ENCODE assay signal across 19 mouse cellular contexts in the genomic region with DNA sequence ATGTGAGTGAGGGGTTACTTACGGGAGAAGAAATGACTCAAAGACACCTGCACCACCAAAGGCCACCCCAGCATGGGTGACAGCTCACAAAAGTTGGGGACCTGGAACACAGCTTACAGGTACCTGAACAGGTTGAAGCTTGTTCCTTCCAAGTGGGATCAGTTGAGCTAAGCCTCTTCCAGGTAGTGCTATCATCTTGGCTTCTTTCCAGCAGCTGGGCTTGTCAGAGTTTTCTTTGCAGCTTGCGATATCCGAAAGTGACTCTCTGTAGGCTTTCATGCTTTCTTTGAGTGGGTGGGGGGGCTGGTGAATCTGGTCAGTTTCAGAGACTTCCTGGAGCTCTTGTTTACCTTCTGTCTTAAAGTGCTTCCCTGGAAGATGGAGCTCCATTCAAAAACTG.
A peak's percentile ranks its signal among the peaks of the same experiment; 100 is the strongest.
DNase-seq lines count a peak whose midpoint lies in the region; ATAC-seq and TF ChIP-seq lines count a peak whose summit lies in the region.
"Had no signal": no experiment of that assay in that cellular context is flagged by ENCODE, and none has a peak within 500 bp of the region (broad histone marks: within the 10 kb centered on the region; RNA-seq: fewer than 3 reads in every experiment).

No protein-coding gene starts in this region.

- ATAC-seq in erythroid progenitor cell, adult 5-6 weeks (replicated peaks; ENCODE audit: low FRiP score, poor library complexity, severe bottlenecking), result 0 out of 2 replicates have a peak, but pooled peaks have one; percentile 24
- no peak for ATAC-seq in liver, postnatal 0 days
- ATAC-seq in midbrain, embryonic 13.5 days, result no peak
- ATAC-seq: forebrain, embryonic 15.5 days had no signal

- peak; percentile 46 for DNase-seq in liver, adult 2 months (ENCODE audit: extremely low read depth, low read depth, low spot score)
- DNase-seq in liver (no peak), MEL (ENCODE audit: low read depth, low spot score) (peak; percentile 54)
- peak; percentile 44 for DNase-seq in liver, postnatal 0 days
- no peak for DNase-seq in adrenal gland, postnatal 36 days
- DNase-seq: cerebellum, adult 9-10 months; kidney, adult 9 months; kidney, postnatal 36 days; lung, postnatal 14 days; retina, postnatal 1 day; right cerebral cortex, postnatal 4 days; thymus, adult 18-20 months; thymus, postnatal 4 days had no signal

- H3K4me2 ChIP-seq in liver, postnatal 0 days (ENCODE audit: low read depth, low read length), result peak overlapping the region; percentile 61
- no peak overlapping the region for H3K4me2 ChIP-seq in midbrain, embryonic 13.5 days (replicated peaks)
- H3K4me2 ChIP-seq: embryonic facial prominence, embryonic 12.5 days; forebrain, embryonic 15.5 days; midbrain, embryonic 11.5 days had no signal

- H3K9me3 ChIP-seq in MEL (replicated peaks; ENCODE audit: insufficient read depth, low read length), result no peaks in the 10 kb centered on the region
- no peaks in the 10 kb centered on the region for H3K9me3 ChIP-seq in liver, postnatal 0 days (ENCODE audit: low read length)
- H3K9me3 ChIP-seq in midbrain, embryonic 13.5 days, result no peaks in the 10 kb centered on the region
- H3K9me3 ChIP-seq: embryonic facial prominence, embryonic 12.5 days; forebrain, embryonic 15.5 days had no signal

- H3K36me3 ChIP-seq in liver, adult 2 months (ENCODE audit: control insufficient read depth, insufficient read depth, low read length), result no peaks in the 10 kb centered on the region
- peaks cover 0 to 22% of the 10 kb centered on the region in 2 experiments; a peak in 2 of 4 replicates for H3K36me3 ChIP-seq in MEL (ENCODE audit: control insufficient read depth in 1 of 2, insufficient read depth in 2 of 2, low read length in 2 of 2)
- no peaks in the 10 kb centered on the region for H3K36me3 ChIP-seq in liver, postnatal 0 days (replicated peaks; ENCODE audit: insufficient read depth, low read length)
- no peaks in the 10 kb centered on the region for H3K36me3 ChIP-seq in midbrain, embryonic 13.5 days
- H3K36me3 ChIP-seq: embryonic facial prominence, embryonic 12.5 days; forebrain, embryonic 15.5 days had no signal

- no peaks in the 10 kb centered on the region for H3K27me3 ChIP-seq in liver, adult 2 months (ENCODE audit: control insufficient read depth, insufficient read depth, low read length)
- H3K27me3 ChIP-seq in MEL (ENCODE audit: control insufficient read depth in 1 of 2, insufficient read depth in 2 of 2, low read length in 2 of 2), result no peaks in the 10 kb centered on the region
- no peaks in the 10 kb centered on the region for H3K27me3 ChIP-seq in liver, postnatal 0 days (ENCODE audit: insufficient read depth, low read length)
- no peaks in the 10 kb centered on the region for H3K27me3 ChIP-seq in midbrain, embryonic 13.5 days
- H3K27me3 ChIP-seq: CH12.LX; embryonic facial prominence, embryonic 12.5 days; forebrain, embryonic 15.5 days had no signal

- TF ChIP-seq EP300 in MEL (IDR thresholded peaks at IDR 0.05; ENCODE audit: low read depth in 1 of 2, low read length in 2 of 2), result no peak
- TF ChIP-seq EP300 in liver, postnatal 0 days (IDR thresholded peaks at IDR 0.05; ENCODE audit: low read depth), result peak; percentile 63; the same call in 1 of the 2 replicates

- H3K27ac ChIP-seq in liver, adult 2 months (replicated peaks; ENCODE audit: insufficient read depth, low read depth, low read length), result peak overlapping the region; percentile 37; the same call in 1 of the 2 replicates
- no peak overlapping the region for H3K27ac ChIP-seq in MEL (ENCODE audit: control insufficient read depth, low read depth, low read length)
- peak overlapping the region; percentile 82 for H3K27ac ChIP-seq in liver, postnatal 0 days (ENCODE audit: low read depth)
- no peak overlapping the region for H3K27ac ChIP-seq in midbrain, embryonic 13.5 days
- H3K27ac ChIP-seq: embryonic facial prominence, embryonic 12.5 days; forebrain, embryonic 15.5 days had no signal

- no peaks in the 10 kb centered on the region for H3K79me2 ChIP-seq in liver, adult 2 months (ENCODE audit: control insufficient read depth, insufficient read depth, low read length)
- H3K79me2 ChIP-seq in MEL (ENCODE audit: control insufficient read depth, insufficient read depth, low read length, poor library complexity), result no peaks in the 10 kb centered on the region

- no peak for TF ChIP-seq POLR2A in liver, adult 2 months (IDR thresholded peaks at IDR 0.05; ENCODE audit: extremely low read depth, insufficient read depth, low read length)
- TF ChIP-seq POLR2A in MEL (IDR thresholded peaks at IDR 0.05; ENCODE audit: control insufficient read depth in 1 of 2, insufficient read depth in 1 of 2, low read depth in 1 of 2, low read length in 2 of 2, poor library complexity in 1 of 2), result no peak

- H3K4me1 ChIP-seq in liver, adult 2 months (ENCODE audit: control insufficient read depth, insufficient read depth, low read length), result peaks cover 32% of the 10 kb centered on the region
- H3K4me1 ChIP-seq in MEL (ENCODE audit: control insufficient read depth in 1 of 2, insufficient read depth in 2 of 2, low read length in 2 of 2), result peaks cover 16 to 44% of the 10 kb centered on the region in 2 experiments
- peaks cover 69% of the 10 kb centered on the region for H3K4me1 ChIP-seq in liver, postnatal 0 days (ENCODE audit: insufficient read depth)
- H3K4me1 ChIP-seq in midbrain, embryonic 13.5 days (replicated peaks), result peaks cover 10% of the 10 kb centered on the region; the same call in 1 of the 2 replicates
- H3K4me1 ChIP-seq: forebrain, embryonic 15.5 days had no signal

- H3K4me3 ChIP-seq in liver, adult 2 months (ENCODE audit: insufficient read depth, low read depth, low read length), result no peak overlapping the region
- H3K4me3 ChIP-seq in MEL (ENCODE audit: control insufficient read depth in 1 of 2, insufficient read depth in 1 of 2, low read depth in 2 of 2, low read length in 2 of 2), result no peak overlapping the region
- peak overlapping the region; percentile 31 for H3K4me3 ChIP-seq in liver, postnatal 0 days (ENCODE audit: low read depth, low read length)
- no peak overlapping the region for H3K4me3 ChIP-seq in midbrain, embryonic 13.5 days (replicated peaks)
- H3K4me3 ChIP-seq: embryonic facial prominence, embryonic 12.5 days; forebrain, embryonic 15.5 days had no signal

- WGBS in liver, adult 2 months, result 54% methylated on average over 3 of the region's 3 CpGs
- WGBS in liver, postnatal 0 days (ENCODE audit: insufficient replicate concordance), result 66% methylated on average over 3 of the region's 3 CpGs
- 95% methylated on average over 3 of the region's 3 CpGs for WGBS in midbrain, embryonic 13.5 days

- H3K9ac ChIP-seq in liver, adult 2 months (ENCODE audit: low read depth, low read length), result no peak overlapping the region
- H3K9ac ChIP-seq in MEL (ENCODE audit: control insufficient read depth, low read depth, low read length, poor library complexity, severe bottlenecking), result no peak overlapping the region
- peak overlapping the region; percentile 27 for H3K9ac ChIP-seq in liver, postnatal 0 days (replicated peaks)
- H3K9ac ChIP-seq in midbrain, embryonic 13.5 days (replicated peaks), result no peak overlapping the region
- H3K9ac ChIP-seq: embryonic facial prominence, embryonic 12.5 days; forebrain, embryonic 15.5 days had no signal

- TF ChIP-seq CTCF in liver, adult 2 months (IDR thresholded peaks at IDR 0.05; ENCODE audit: low read depth, low read length), result no peak
- no peak for TF ChIP-seq CTCF in MEL (IDR thresholded peaks at IDR 0.05 in 2 of 3, conservative IDR thresholded peaks at IDR 0.05 in 1 of 3; ENCODE audit: control insufficient read depth in 1 of 3, insufficient read depth in 1 of 3, low read depth in 2 of 3, low read length in 3 of 3, poor library complexity in 1 of 3, severe bottlenecking in 1 of 3)
- no peak for TF ChIP-seq CTCF in liver, postnatal 0 days (IDR thresholded peaks at IDR 0.05; ENCODE audit: low read depth)

- TF ChIP-seq RAD21 in MEL (IDR thresholded peaks at IDR 0.05; ENCODE audit: low read depth, low read length), result no peak

TF ChIP-seq in MEL, 35 proteins besides CTCF, POLR2A, EP300 and RAD21:
- TF ChIP-seq USF1 (IDR thresholded peaks at IDR 0.05; ENCODE audit: low read depth, low read length) (no peak), USF2 (IDR thresholded peaks at IDR 0.05; ENCODE audit: borderline replicate concordance in 1 of 2, insufficient read depth in 1 of 2, low read depth in 1 of 2, low read length in 2 of 2) (no peak), NELFE (IDR thresholded peaks at IDR 0.05; ENCODE audit: low read depth, low read length) (no peak), SMC3 (IDR thresholded peaks at IDR 0.05; ENCODE audit: low read depth, low read length) (no peak), ETS1 (IDR thresholded peaks at IDR 0.05; ENCODE audit: low read depth, low read length) (no peak), CHD2 (IDR thresholded peaks at IDR 0.05; ENCODE audit: low read length) (no peak), POLR2AphosphoS2 (IDR thresholded peaks at IDR 0.05; ENCODE audit: low read length) (no peak), MAZ (IDR thresholded peaks at IDR 0.05; ENCODE audit: low read depth, low read length) (no peak), POLR2AphosphoS5 (IDR thresholded peaks at IDR 0.05; ENCODE audit: borderline replicate concordance, low read depth, low read length) (no peak), RCOR1 (IDR thresholded peaks at IDR 0.05; ENCODE audit: low read depth, low read length) (no peak), MYC (IDR thresholded peaks at IDR 0.05; ENCODE audit: low read depth, low read length) (no peak), TCF12 (IDR thresholded peaks at IDR 0.05; ENCODE audit: low read depth, low read length) (no peak), KAT2A (conservative IDR thresholded peaks at IDR 0.05; ENCODE audit: low read depth, low read length) (no peak), CHD1 (IDR thresholded peaks at IDR 0.05; ENCODE audit: low read depth, low read length) (no peak), ELF1 (IDR thresholded peaks at IDR 0.05; ENCODE audit: low read depth, low read length) (no peak), TBP (IDR thresholded peaks at IDR 0.05; ENCODE audit: low read depth, low read length) (no peak), ZNF384 (IDR thresholded peaks at IDR 0.05; ENCODE audit: low read depth, low read length) (no peak), SIN3A (IDR thresholded peaks at IDR 0.05; ENCODE audit: low read length) (no peak), MEF2A (IDR thresholded peaks at IDR 0.05; ENCODE audit: extremely low read depth, insufficient replicate concordance, low read depth, low read length, poor library complexity, severe bottlenecking) (no peak)

Comparison
In these comparisons a context has a peak if more than half of its experiments do, and no peak if none do; other contexts are left out.
1. DNase-seq: peak in liver, adult 2 months (single experiment), MEL (single experiment) and liver, postnatal 0 days (single experiment); none in liver (single experiment) and adrenal gland, postnatal 36 days (0 of 2).
2. H3K27ac ChIP-seq: peak in liver, adult 2 months (single experiment) and liver, postnatal 0 days (single experiment); none in MEL (single experiment) and midbrain, embryonic 13.5 days (single experiment).